Mouse (Mus musculus) embryonic fibroblast, embryonic 13.5 days (primary cell): ENCODE measurements around the gene Iapp.

Experiments
- CTCF ChIP-seq: IDR thresholded peaks from 2 replicates; pipeline ENCODE4 v1.5.1; 2011; ENCODE audit warnings: mild to moderate bottlenecking, control low read depth, low read length, moderate library complexity, borderline replicate concordance; ENCODE audit not compliant: insufficient read depth
- POLR2A ChIP-seq: IDR thresholded peaks from 2 replicates; pipeline ENCODE4 v1.6.1; 2011; ENCODE audit warnings: low read depth, mild to moderate bottlenecking, control low read depth, low read length, moderate library complexity

DNA sequence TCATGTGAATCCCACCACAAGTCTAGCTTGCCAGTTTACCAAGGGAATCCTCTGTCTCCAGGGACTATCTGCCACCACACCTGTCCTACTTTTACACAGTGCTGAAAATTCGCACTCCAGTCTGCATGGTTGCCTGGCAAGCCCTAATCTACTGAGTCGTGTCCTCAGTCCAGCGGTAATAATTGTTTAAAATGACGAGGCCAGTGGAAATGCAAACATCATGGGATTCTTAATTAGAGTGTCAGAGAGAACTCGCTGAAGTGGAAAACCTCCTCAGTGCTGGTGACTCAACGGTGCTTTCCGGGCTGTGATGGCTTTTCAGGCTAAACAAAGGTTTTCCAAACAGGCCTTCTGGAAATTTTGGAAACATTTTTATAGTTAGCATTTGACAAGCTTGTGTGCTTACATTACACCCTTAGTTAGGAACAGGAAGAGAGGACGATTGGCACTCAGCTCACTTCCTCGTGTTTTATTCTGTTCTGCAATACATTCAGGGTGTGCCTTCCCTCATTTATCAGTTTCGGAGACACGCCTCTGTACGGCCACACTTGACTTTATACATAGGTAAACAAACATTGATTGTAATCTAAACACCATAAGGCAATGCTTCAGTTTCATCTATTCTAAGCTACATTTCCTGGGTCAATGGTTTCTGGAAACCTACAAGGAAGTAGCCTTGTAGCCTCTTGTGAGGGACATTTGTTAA is 8.7 kb upstream of the Iapp start:
- TF ChIP-seq CTCF (no peak), POLR2A (no peak)
